Mouse (Mus musculus) heart, embryonic 11.5 days (tissue): Measurements from ENCODE around the gene Acsm2. TPM values are rescaled to one million over a fixed set of nuclear protein-coding genes. Genes with fewer than 3 reads are reported as not detected.

Experiments used
- ATAC-seq: fragments of 200-750 bp; cut with Nextera tagmentation; replicated peaks from 2 replicates; pipeline ENCODE4 v1.8.0; 2017; ENCODE audit warnings: moderate library complexity; ENCODE audit not compliant: insufficient number of reproducible peaks, low FRiP score, low TSS enrichment
- H3K27ac ChIP-seq: fragments of 300-500 bp; sonication (generic); 2 replicates; pipeline ENCODE4 v1.5.1; 2014; ENCODE audit warnings: mild to moderate bottlenecking, low read depth, low read length
- H3K27me3 ChIP-seq: fragments of 300-500 bp; sonication (generic); 2 replicates; pipeline ENCODE4 v1.6.1; 2014; ENCODE audit warnings: mild to moderate bottlenecking, low read length, mixed read lengths; ENCODE audit not compliant: control insufficient read depth, insufficient read depth
- H3K36me3 ChIP-seq: fragments of 300-500 bp; sonication (generic); 2 replicates; pipeline ENCODE4 v1.6.1; 2014; ENCODE audit warnings: mild to moderate bottlenecking, low read length, moderate library complexity, mixed read lengths; ENCODE audit not compliant: control insufficient read depth, insufficient read depth
- H3K4me1 ChIP-seq: fragments of 300-500 bp; sonication (generic); 2 replicates; pipeline ENCODE4 v1.6.1; 2014; ENCODE audit warnings: low read length; ENCODE audit not compliant: control insufficient read depth, insufficient read depth
- H3K4me2 ChIP-seq: fragments of 300-500 bp; sonication (generic); 2 replicates; pipeline ENCODE4 v1.6.1; 2014; ENCODE audit warnings: mild to moderate bottlenecking, moderate library complexity
- H3K4me3 ChIP-seq: fragments of 300-500 bp; sonication (generic); 2 replicates; pipeline ENCODE4 v1.5.1; 2014; ENCODE audit warnings: low read depth, low read length
- H3K9ac ChIP-seq: fragments of 300-500 bp; sonication (generic); 2 replicates; pipeline ENCODE4 v1.6.1; 2014; ENCODE audit warnings: mild to moderate bottlenecking, low read depth, low read length, moderate library complexity
- H3K9me3 ChIP-seq: fragments of 300-500 bp; sonication (generic); replicated peaks from 2 replicates; pipeline ENCODE4 v1.6.1; 2016; ENCODE audit warnings: low read length; ENCODE audit not compliant: control insufficient read depth
- WGBS: fragments of 180-500 bp; shearing (Covaris S2); extraction: QIAGEN DNeasy Blood & Tissue Kit; methylation state at CpG from one replicate; pipeline ENCODE4 v1.1.7; 2014; ENCODE audit not compliant: insufficient replicate concordance; 5-methylcytosine and 5-hydroxymethylcytosine counted together
- polyA plus RNA-seq: library from polyadenylated mRNA; unstranded; fragments of >200 nt; fragmentation: Nextera tagmentation; extraction: Ambion mirVana; gene quantifications from 2 replicates; pipeline ENCODE4 v1.2.1, GENCODE M21; 2014

The Acsm2 gene
- polyA plus RNA-seq, result not detected in 2 replicates

GRCm38 (mm10) chr7:119554040-119554439, at the start of gene Acsm2:
Acsm2 (plus strand) TSS chr7:119554340.
- Histone ChIP-seq H3K27me3 (no peaks in the 10 kb centered on the region), H3K4me3 (no peak within 1 kb of the TSS), H3K27ac (no peak within 1 kb of the TSS), H3K9ac (no peak within 1 kb of the TSS), H3K9me3 (no peaks in the 10 kb centered on the region), H3K36me3 (no peaks in the 10 kb centered on the region), H3K4me2 (no peak within 1 kb of the TSS), H3K4me1 (no peaks in the 10 kb centered on the region)
- no peak for ATAC-seq
- 77% methylated on average over 1 of the region's 1 CpGs for WGBS

GRCm38 (mm10) chr7:119511143-119511542, 43.0 kb upstream of the Acsm2 start:
- no peak for ATAC-seq
- H3K27ac ChIP-seq, result no peak overlapping the region
- 89% methylated on average over 4 of the region's 4 CpGs for WGBS

GRCm38 (mm10) chr7:119513056-119513455, 41.1 kb upstream of the Acsm2 start:
- Histone ChIP-seq H3K9ac (no peak overlapping the region), H3K27me3 (no peaks in the 10 kb centered on the region), H3K4me2 (no peak overlapping the region), H3K36me3 (no peaks in the 10 kb centered on the region), H3K4me1 (no peaks in the 10 kb centered on the region), H3K27ac (no peak overlapping the region), H3K9me3 (no peaks in the 10 kb centered on the region), H3K4me3 (no peak overlapping the region)
- ATAC-seq, result no peak
- 29% methylated on average over 7 of the region's 7 CpGs for WGBS

More at GRCm38 (mm10) chr7:119511143-119511542, 43.0 kb upstream of the Acsm2 start:
- Histone ChIP-seq H3K36me3 (no peaks in the 10 kb centered on the region), H3K9me3 (no peaks in the 10 kb centered on the region), H3K27me3 (no peaks in the 10 kb centered on the region), H3K4me3 (no peak overlapping the region), H3K4me1 (no peaks in the 10 kb centered on the region), H3K4me2 (no peak overlapping the region), H3K9ac (no peak overlapping the region)

- H3K4me2 ChIP-seq, result no peak overlapping the region
- 53% methylated on average over 10 of the region's 10 CpGs for WGBS
- H3K27ac ChIP-seq, result no peak overlapping the region
- H3K36me3 ChIP-seq, result no peaks in the 10 kb centered on the region
- H3K4me3 ChIP-seq, result no peak overlapping the region
- H3K9ac ChIP-seq, result no peak overlapping the region
- H3K4me1 ChIP-seq, result no peaks in the 10 kb centered on the region
- no peak for ATAC-seq
- no peaks in the 10 kb centered on the region for H3K27me3 ChIP-seq
- no peaks in the 10 kb centered on the region for H3K9me3 ChIP-seq
Observed at GRCm38 (mm10) chr7:119515492-119516271, 38.5 kb upstream of the Acsm2 start.

GRCm38 (mm10) chr7:119516272-119516558, 37.9 kb upstream of the Acsm2 start:
- WGBS, result 72% methylated on average over 7 of the region's 7 CpGs
- Histone ChIP-seq H3K9ac (no peak overlapping the region), H3K27me3 (no peaks in the 10 kb centered on the region), H3K4me3 (no peak overlapping the region), H3K9me3 (no peaks in the 10 kb centered on the region), H3K4me1 (no peaks in the 10 kb centered on the region), H3K4me2 (no peak overlapping the region), H3K27ac (no peak overlapping the region), H3K36me3 (no peaks in the 10 kb centered on the region)
- ATAC-seq, result no peak

- 73% methylated on average over 5 of the region's 5 CpGs for WGBS
Observed at GRCm38 (mm10) chr7:119519163-119519562, 35.0 kb upstream of the Acsm2 start, which contains the start of gene Acsm5. Acsm5 (plus strand) TSS chr7:119519463.

GRCm38 (mm10) chr7:119519654-119520053, 34.5 kb upstream of the Acsm2 start:
- H3K36me3 ChIP-seq, result no peaks in the 10 kb centered on the region
- H3K27me3 ChIP-seq, result no peaks in the 10 kb centered on the region
- WGBS, result 39% methylated on average over 5 of the region's 5 CpGs
- no peak overlapping the region for H3K4me2 ChIP-seq
- no peak overlapping the region for H3K27ac ChIP-seq
- no peak overlapping the region for H3K4me3 ChIP-seq
- H3K4me1 ChIP-seq, result no peaks in the 10 kb centered on the region
- H3K9ac ChIP-seq, result no peak overlapping the region
- no peak for ATAC-seq
- no peaks in the 10 kb centered on the region for H3K9me3 ChIP-seq

More at GRCm38 (mm10) chr7:119519163-119519562, 35.0 kb upstream of the Acsm2 start, which contains the start of gene Acsm5:
- Histone ChIP-seq H3K27ac (no peak within 1 kb of the TSS), H3K9ac (no peak within 1 kb of the TSS), H3K27me3 (no peaks in the 10 kb centered on the region), H3K36me3 (no peaks in the 10 kb centered on the region), H3K9me3 (no peaks in the 10 kb centered on the region), H3K4me3 (no peak within 1 kb of the TSS), H3K4me2 (no peak within 1 kb of the TSS), H3K4me1 (no peaks in the 10 kb centered on the region)
- ATAC-seq, result no peak

- WGBS, result 76% methylated on average over 3 of the region's 3 CpGs
- no peaks in the 10 kb centered on the region for H3K4me1 ChIP-seq
- H3K27ac ChIP-seq, result no peak overlapping the region
- ATAC-seq, result no peak
- H3K36me3 ChIP-seq, result no peaks in the 10 kb centered on the region
- H3K4me2 ChIP-seq, result no peak overlapping the region
- H3K4me3 ChIP-seq, result no peak overlapping the region
- no peaks in the 10 kb centered on the region for H3K9me3 ChIP-seq
- no peak overlapping the region for H3K9ac ChIP-seq
- H3K27me3 ChIP-seq, result no peaks in the 10 kb centered on the region
Observed at GRCm38 (mm10) chr7:119521816-119522215, 32.3 kb upstream of the Acsm2 start.

GRCm38 (mm10) chr7:119522385-119522784, 31.8 kb upstream of the Acsm2 start:
- H3K4me1 ChIP-seq, result no peaks in the 10 kb centered on the region

More at GRCm38 (mm10) chr7:119522385-119522784, 31.8 kb upstream of the Acsm2 start:
- ATAC-seq, result no peak
- WGBS, result 63% methylated on average over 1 of the region's 1 CpGs
- no peak overlapping the region for H3K27ac ChIP-seq
- H3K36me3 ChIP-seq, result no peaks in the 10 kb centered on the region
- no peaks in the 10 kb centered on the region for H3K9me3 ChIP-seq
- H3K4me2 ChIP-seq, result no peak overlapping the region
- H3K9ac ChIP-seq, result no peak overlapping the region
- H3K27me3 ChIP-seq, result no peaks in the 10 kb centered on the region
- H3K4me3 ChIP-seq, result no peak overlapping the region
